Mouse (Mus musculus): ENCODE results near the gene Ccdc59. TPM values are rescaled to one million over a fixed set of nuclear protein-coding genes. Genes with fewer than 3 reads are reported as not detected.

The Ccdc59 gene
- polyA plus RNA-seq (2012; rRNA removed; ENCODE audit: low replicate concordance) = 5.0 and 6.3 TPM in 2 replicates

DNA sequence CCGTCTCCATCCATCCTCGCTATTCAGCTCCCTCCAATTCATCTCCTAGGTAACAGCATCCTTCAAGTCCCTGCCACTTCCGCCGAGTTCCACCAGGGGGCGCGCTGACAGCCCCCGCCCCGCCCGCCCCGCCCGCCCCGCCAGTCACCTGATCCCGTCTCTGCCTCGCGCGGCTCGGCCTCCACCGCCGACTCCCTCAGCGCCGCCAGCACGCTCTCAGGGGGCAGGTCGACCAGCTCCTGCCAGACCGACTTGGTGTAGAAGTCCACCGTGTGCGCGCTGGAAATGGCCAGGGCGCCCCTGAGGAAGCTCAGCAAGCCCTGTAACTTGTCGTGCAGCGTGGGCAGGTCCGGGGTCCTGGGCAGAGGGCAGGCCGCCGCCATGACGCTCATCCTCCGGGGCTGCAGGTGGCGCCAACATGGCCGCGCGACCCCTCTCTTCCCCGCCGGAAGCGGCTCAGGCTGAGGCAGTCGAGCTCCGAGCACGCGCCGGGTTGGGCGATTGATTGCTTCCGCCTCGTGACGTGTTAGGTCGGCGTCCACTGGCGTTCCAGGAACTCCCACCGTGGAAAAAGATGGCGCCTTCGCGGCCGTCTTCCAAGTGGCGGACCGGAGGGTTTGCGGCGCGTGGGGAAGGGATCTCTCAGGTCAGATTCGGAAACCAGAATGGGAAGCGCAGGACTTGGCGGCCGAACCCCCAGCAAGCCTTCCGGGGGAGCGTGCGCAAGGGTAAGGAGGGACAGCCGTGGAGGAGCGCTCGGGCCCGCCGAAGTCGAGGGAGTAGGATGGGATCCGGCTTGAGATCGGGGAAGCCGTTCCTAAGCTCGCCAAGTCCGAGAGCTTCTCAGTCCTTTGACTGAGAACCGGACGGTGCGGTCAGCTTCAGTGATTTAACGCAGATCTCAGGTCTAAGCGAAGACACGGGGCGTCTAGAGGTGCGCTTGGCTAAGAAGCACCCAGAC is at the start of gene Ccdc59, which contains the start of gene Mettl25:
Gene Ccdc59 (plus strand): TSS at position 140 of the 961 bp plus-strand sequence.
Gene Mettl25 (minus strand): TSS at position 453 of the 961 bp plus-strand sequence.

Other genes with a start within 250 kb of the Ccdc59 start
- gene Mettl25, start 313 bp downstream of the Ccdc59 start, polyA plus RNA-seq (2012; rRNA removed; ENCODE audit: low replicate concordance) = 3.4 and 4.8 TPM in 2 replicates